Mouse (Mus musculus): Measurements from ENCODE around the gene Gpn3. TPM values are rescaled to one million over a fixed set of nuclear protein-coding genes. Genes with fewer than 3 reads are reported as not detected.

The Gpn3 gene
- polyA plus RNA-seq, 1 experiment from 2014 or later: 68.4 TPM

DNA sequence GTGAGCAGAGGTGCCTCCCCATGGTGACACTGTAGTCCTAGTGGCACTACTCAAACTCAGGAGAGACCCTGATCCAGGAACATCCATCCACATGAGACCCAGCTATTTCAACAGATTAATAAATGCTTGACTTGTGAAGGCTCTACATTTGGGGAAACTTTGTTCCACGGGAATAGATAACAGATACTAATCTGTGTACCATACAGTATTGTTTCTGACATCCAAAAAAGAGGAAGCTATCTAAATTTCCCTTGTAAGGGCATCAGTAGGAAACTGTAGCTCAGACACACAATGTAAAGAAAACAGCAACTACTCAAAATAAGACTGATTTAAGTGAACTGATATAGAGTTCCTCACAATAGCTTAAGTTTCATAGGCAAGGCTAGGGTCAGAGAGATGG lies 28.8 kb upstream of the Gpn3 start:
- Histone ChIP-seq H3K36me3 (ENCODE audit: control insufficient read depth, insufficient read depth, low read length) (no peaks in the 10 kb centered on the region), H3K4me3 (ENCODE audit: low read depth, low read length) (no peak overlapping the region), H3K4me1 (ENCODE audit: control insufficient read depth, insufficient read depth, low read length) (no peaks in the 10 kb centered on the region), H3K4me2 (ENCODE audit: low read depth) (no peak overlapping the region), H3K9me3 (ENCODE audit: control insufficient read depth, low read length) (no peaks in the 10 kb centered on the region), H3K27ac (ENCODE audit: low read depth, low read length) (no peak overlapping the region), H3K27me3 (ENCODE audit: control insufficient read depth, insufficient read depth, low read length) (no peaks in the 10 kb centered on the region), H3K9ac (ENCODE audit: low read length) (no peak overlapping the region)
- ATAC-seq (ENCODE audit: insufficient read depth, low FRiP score, low TSS enrichment) (no peak), DNase-seq (ENCODE audit: low spot score) (no peak)
- 70% methylated on average over 1 of the region's 1 CpGs for WGBS

GRCm38 (mm10) chr5:122343768-122344167 lies 27.9 kb upstream of the Gpn3 start:
- Histone ChIP-seq H3K27me3 (ENCODE audit: control insufficient read depth, insufficient read depth, low read length) (no peaks in the 10 kb centered on the region), H3K36me3 (ENCODE audit: control insufficient read depth, insufficient read depth, low read length) (no peaks in the 10 kb centered on the region), H3K9me3 (ENCODE audit: control insufficient read depth, low read length) (no peaks in the 10 kb centered on the region), H3K9ac (ENCODE audit: low read length) (no peak overlapping the region), H3K4me1 (ENCODE audit: control insufficient read depth, insufficient read depth, low read length) (no peaks in the 10 kb centered on the region), H3K4me3 (ENCODE audit: low read depth, low read length) (no peak overlapping the region), H3K4me2 (ENCODE audit: low read depth) (no peak overlapping the region), H3K27ac (ENCODE audit: low read depth, low read length) (no peak overlapping the region)
- DNase-seq (ENCODE audit: low spot score) (no peak), ATAC-seq (ENCODE audit: insufficient read depth, low FRiP score, low TSS enrichment) (no peak)
- 64% methylated on average over 7 of the region's 7 CpGs for WGBS

GRCm38 (mm10) chr5:122344260-122344659 lies 27.4 kb upstream of the Gpn3 start:
- ATAC-seq (ENCODE audit: insufficient read depth, low FRiP score, low TSS enrichment) (no peak), DNase-seq (ENCODE audit: low spot score) (peak; percentile 73)
- no peaks in the 10 kb centered on the region for H3K4me1 ChIP-seq (ENCODE audit: control insufficient read depth, insufficient read depth, low read length)
- H3K4me3 ChIP-seq (ENCODE audit: low read depth, low read length): no peak overlapping the region
- no peaks in the 10 kb centered on the region for H3K9me3 ChIP-seq (ENCODE audit: control insufficient read depth, low read length)
- H3K4me2 ChIP-seq (ENCODE audit: low read depth): no peak overlapping the region
- no peaks in the 10 kb centered on the region for H3K27me3 ChIP-seq (ENCODE audit: control insufficient read depth, insufficient read depth, low read length)
- H3K36me3 ChIP-seq (ENCODE audit: control insufficient read depth, insufficient read depth, low read length): no peaks in the 10 kb centered on the region
- 7% methylated on average over 5 of the region's 5 CpGs for WGBS
- no peak overlapping the region for H3K9ac ChIP-seq (ENCODE audit: low read length)
- H3K27ac ChIP-seq (ENCODE audit: low read depth, low read length): no peak overlapping the region

DNA sequence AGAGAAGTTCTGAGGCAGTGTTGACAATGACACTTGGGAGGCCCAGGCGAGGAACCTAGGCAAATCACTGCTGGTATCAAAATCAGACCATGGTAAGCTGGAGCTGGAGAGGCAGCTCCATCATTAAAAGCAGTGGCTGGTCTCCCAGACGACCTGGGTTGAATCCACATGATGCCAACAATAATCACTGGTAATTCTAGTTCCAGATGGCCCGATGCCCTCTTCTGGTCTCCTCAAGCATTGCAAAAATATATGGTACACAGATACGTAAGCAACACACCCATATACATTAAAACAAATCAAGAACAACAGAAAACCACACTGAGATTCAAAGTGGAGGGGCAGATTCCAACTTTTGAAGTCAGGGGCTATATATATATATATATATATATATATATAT lies 25.9 kb upstream of the Gpn3 start:
- Histone ChIP-seq H3K27me3 (ENCODE audit: control insufficient read depth, insufficient read depth, low read length) (no peaks in the 10 kb centered on the region), H3K4me3 (ENCODE audit: low read depth, low read length) (no peak overlapping the region), H3K4me1 (ENCODE audit: control insufficient read depth, insufficient read depth, low read length) (no peaks in the 10 kb centered on the region), H3K4me2 (ENCODE audit: low read depth) (no peak overlapping the region), H3K9ac (ENCODE audit: low read length) (no peak overlapping the region), H3K27ac (ENCODE audit: low read depth, low read length) (no peak overlapping the region), H3K9me3 (ENCODE audit: control insufficient read depth, low read length) (no peaks in the 10 kb centered on the region), H3K36me3 (ENCODE audit: control insufficient read depth, insufficient read depth, low read length) (no peaks in the 10 kb centered on the region)
- DNase-seq (ENCODE audit: low spot score) (no peak), ATAC-seq (ENCODE audit: insufficient read depth, low FRiP score, low TSS enrichment) (no peak)
- 78% methylated on average over 4 of the region's 4 CpGs for WGBS

- DNase-seq (ENCODE audit: low spot score) (peak; percentile 98), ATAC-seq (ENCODE audit: insufficient read depth, low FRiP score, low TSS enrichment) (peak; percentile 93)
- Histone ChIP-seq H3K36me3 (ENCODE audit: control insufficient read depth, insufficient read depth, low read length) (no peaks in the 10 kb centered on the region), H3K27ac (ENCODE audit: low read depth, low read length) (peak within 1 kb of the TSS; percentile 65; the same call in 1 of the 2 replicates), H3K4me1 (ENCODE audit: control insufficient read depth, insufficient read depth, low read length) (no peaks in the 10 kb centered on the region; the same call in 1 of the 2 replicates), H3K9ac (ENCODE audit: low read length) (peak within 1 kb of the TSS; percentile 83), H3K27me3 (ENCODE audit: control insufficient read depth, insufficient read depth, low read length) (no peaks in the 10 kb centered on the region), H3K4me3 (ENCODE audit: low read depth, low read length) (peak within 1 kb of the TSS; percentile 77), H3K9me3 (ENCODE audit: control insufficient read depth, low read length) (no peaks in the 10 kb centered on the region), H3K4me2 (ENCODE audit: low read depth) (peak within 1 kb of the TSS; percentile 78)
- under 1% methylated on average over 50 of the region's 51 CpGs for WGBS
These were observed 17.7 kb upstream of the Gpn3 start, which contains the start of the genes Rad9b and Vps29 for GRCm38 (mm10) chr5:122353807-122354491. Gene Rad9b (minus strand): TSS chr5:122354233. Gene Vps29 (plus strand): TSS chr5:122354369.

GRCm38 (mm10) chr5:122354492-122355067 lies 17.1 kb upstream of the Gpn3 start:
- Histone ChIP-seq H3K36me3 (ENCODE audit: control insufficient read depth, insufficient read depth, low read length) (no peaks in the 10 kb centered on the region), H3K4me3 (ENCODE audit: low read depth, low read length) (peak overlapping the region; percentile 77), H3K4me1 (ENCODE audit: control insufficient read depth, insufficient read depth, low read length) (no peaks in the 10 kb centered on the region; the same call in 1 of the 2 replicates), H3K27ac (ENCODE audit: low read depth, low read length) (peak overlapping the region; percentile 65; the same call in 1 of the 2 replicates), H3K9me3 (ENCODE audit: control insufficient read depth, low read length) (no peaks in the 10 kb centered on the region), H3K4me2 (ENCODE audit: low read depth) (peak overlapping the region; percentile 78), H3K9ac (ENCODE audit: low read length) (peak overlapping the region; percentile 83), H3K27me3 (ENCODE audit: control insufficient read depth, insufficient read depth, low read length) (no peaks in the 10 kb centered on the region)
- ATAC-seq (ENCODE audit: insufficient read depth, low FRiP score, low TSS enrichment) (no peak; the same call in 1 of the 2 replicates), DNase-seq (ENCODE audit: low spot score) (no peak)
- WGBS: under 1% methylated on average over 56 of the region's 57 CpGs

- WGBS: under 1% methylated on average over 53 of the region's 53 CpGs
These were observed 605 bp downstream of the Gpn3 start, which contains the start of gene Fam216a for GRCm38 (mm10) chr5:122372192-122372769. Gene Fam216a (minus strand): TSS chr5:122372364.

DNA sequence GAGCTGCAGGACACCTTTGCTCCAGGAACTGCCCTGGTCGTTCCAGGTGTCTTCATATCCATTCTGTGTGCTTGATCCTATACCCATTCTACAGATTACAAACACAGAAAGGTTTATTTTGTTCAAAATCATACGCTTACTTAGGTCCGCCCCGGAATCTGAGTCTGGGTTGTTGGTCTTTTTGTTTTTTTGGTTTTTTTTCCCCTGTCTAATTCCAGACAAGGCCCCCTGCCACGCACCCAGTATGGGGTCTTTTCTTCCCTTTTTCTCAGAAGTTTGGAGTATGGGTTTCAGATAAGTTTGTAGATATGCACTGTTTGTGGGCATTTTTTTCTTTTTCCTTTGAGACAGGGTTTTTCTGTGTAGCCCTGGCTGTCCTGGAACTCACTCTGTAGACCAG lies 1.2 kb downstream of the Gpn3 start:
- Histone ChIP-seq H3K27me3 (ENCODE audit: control insufficient read depth, insufficient read depth, low read length) (no peaks in the 10 kb centered on the region), H3K9ac (ENCODE audit: low read length) (peak overlapping the region; percentile 75), H3K27ac (ENCODE audit: low read depth, low read length) (peak overlapping the region; percentile 93; the same call in 1 of the 2 replicates), H3K9me3 (ENCODE audit: control insufficient read depth, low read length) (no peaks in the 10 kb centered on the region), H3K4me2 (ENCODE audit: low read depth) (peak overlapping the region; percentile 70), H3K36me3 (ENCODE audit: control insufficient read depth, insufficient read depth, low read length) (peaks cover 10% of the 10 kb centered on the region), H3K4me1 (ENCODE audit: control insufficient read depth, insufficient read depth, low read length) (0 out of 2 replicates have a peak, but pooled peaks cover 2% of the 10 kb centered on the region), H3K4me3 (ENCODE audit: low read depth, low read length) (peak overlapping the region; percentile 76)
- ATAC-seq (ENCODE audit: insufficient read depth, low FRiP score, low TSS enrichment): no peak
- WGBS: 10% methylated on average over 5 of the region's 5 CpGs
- DNase-seq (ENCODE audit: low spot score): no peak

More at GRCm38 (mm10) chr5:122372192-122372769, 605 bp downstream of the Gpn3 start, which contains the start of gene Fam216a:
- ATAC-seq (ENCODE audit: insufficient read depth, low FRiP score, low TSS enrichment) (peak; percentile 91), DNase-seq (ENCODE audit: low spot score) (peak; percentile 100)
- Histone ChIP-seq H3K36me3 (ENCODE audit: control insufficient read depth, insufficient read depth, low read length) (peaks cover 15% of the 10 kb centered on the region), H3K4me3 (ENCODE audit: low read depth, low read length) (peak within 1 kb of the TSS; percentile 76), H3K27me3 (ENCODE audit: control insufficient read depth, insufficient read depth, low read length) (no peaks in the 10 kb centered on the region), H3K9ac (ENCODE audit: low read length) (peak within 1 kb of the TSS; percentile 75), H3K27ac (ENCODE audit: low read depth, low read length) (peak within 1 kb of the TSS; percentile 93), H3K4me1 (ENCODE audit: control insufficient read depth, insufficient read depth, low read length) (0 out of 2 replicates have a peak, but pooled peaks cover 2% of the 10 kb centered on the region), H3K4me2 (ENCODE audit: low read depth) (peak within 1 kb of the TSS; percentile 70), H3K9me3 (ENCODE audit: control insufficient read depth, low read length) (no peaks in the 10 kb centered on the region)

Measured in neural tube, embryonic 11.5 days (tissue).